Mouse (Mus musculus): ENCODE data around the gene Rin3.
"Not testable (repeated sequence)": the region's sequence is repeated elsewhere in the genome, so short reads cannot be mapped to it uniquely, and the experiment has no call there.

Gene Rin3

GRCm38 (mm10) chr12:102282763-102283482 lies at the start of gene Rin3:
TSS of gene Rin3 (plus strand) at chr12:102283048.
- DNase-seq = peak in 1 of 2 experiments; percentile 36

GRCm38 (mm10) chr12:102235551-102235950 lies 47.3 kb upstream of the Rin3 start:
- DNase-seq = no peak

- DNase-seq = peak in 1 of 2 experiments; percentile 24
These were observed 46.5 kb upstream of the Rin3 start for GRCm38 (mm10) chr12:102236317-102236716.

DNA sequence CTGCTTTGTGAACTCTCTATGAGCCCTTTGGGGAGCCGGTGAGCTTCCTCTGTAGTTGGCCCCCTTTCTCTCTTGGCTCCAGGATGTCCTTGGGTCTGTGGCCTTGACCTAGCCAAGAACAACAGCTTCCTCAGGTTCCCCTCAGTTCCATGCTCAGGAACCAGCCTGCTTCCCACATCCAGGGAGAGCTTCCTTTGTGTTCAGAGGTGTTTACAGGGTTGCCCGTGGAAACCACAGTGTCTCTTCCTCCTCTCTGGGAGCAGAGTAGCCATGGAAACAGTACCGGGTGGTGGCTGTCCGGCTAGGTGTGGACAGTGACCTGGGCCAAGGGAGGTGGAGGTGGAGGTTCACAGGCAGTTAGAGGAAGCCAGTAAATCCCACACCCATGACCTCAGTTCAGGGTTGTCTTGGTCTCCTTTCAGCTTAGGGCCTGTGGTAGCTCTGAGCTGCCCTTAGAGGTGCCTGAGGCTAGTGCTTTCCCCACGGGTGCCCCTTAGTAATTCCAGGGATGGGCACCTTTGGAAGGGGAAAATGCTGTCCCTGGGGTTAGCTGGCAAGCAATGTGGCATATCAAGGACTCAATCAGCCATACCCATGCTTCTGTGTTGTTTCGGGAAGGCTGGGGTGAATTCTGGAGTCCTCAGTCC lies 40.6 kb upstream of the Rin3 start:
- no peak for DNase-seq

GRCm38 (mm10) chr12:102243915-102244314 lies 38.9 kb upstream of the Rin3 start:
- DNase-seq = no peak

DNA sequence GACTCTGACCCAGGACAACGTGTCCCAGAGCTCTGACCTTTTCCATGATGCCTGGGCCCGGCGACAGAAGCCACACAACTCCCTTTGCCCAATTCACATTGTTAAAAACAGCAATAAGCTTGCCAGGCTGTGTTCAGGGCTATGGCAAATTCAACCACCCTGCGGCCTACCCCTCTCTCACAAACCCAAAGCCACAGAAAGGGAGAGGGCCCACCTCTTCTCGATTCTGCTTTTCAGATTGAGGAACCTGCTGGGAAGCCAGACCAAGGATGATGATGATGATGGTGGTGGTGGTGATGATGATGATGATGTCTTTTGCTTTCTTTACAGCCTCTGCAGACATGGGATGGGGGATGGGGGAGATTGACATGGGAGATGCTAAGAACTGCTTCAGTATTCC lies 36.6 kb upstream of the Rin3 start:
- no peak for DNase-seq

GRCm38 (mm10) chr12:102248104-102248503 lies 34.7 kb upstream of the Rin3 start:
- DNase-seq = no peak

GRCm38 (mm10) chr12:102250316-102250715 lies 32.5 kb upstream of the Rin3 start:
- no peak for DNase-seq

- DNase-seq = no peak
These were observed 31.8 kb upstream of the Rin3 start for GRCm38 (mm10) chr12:102251070-102251469.

DNA sequence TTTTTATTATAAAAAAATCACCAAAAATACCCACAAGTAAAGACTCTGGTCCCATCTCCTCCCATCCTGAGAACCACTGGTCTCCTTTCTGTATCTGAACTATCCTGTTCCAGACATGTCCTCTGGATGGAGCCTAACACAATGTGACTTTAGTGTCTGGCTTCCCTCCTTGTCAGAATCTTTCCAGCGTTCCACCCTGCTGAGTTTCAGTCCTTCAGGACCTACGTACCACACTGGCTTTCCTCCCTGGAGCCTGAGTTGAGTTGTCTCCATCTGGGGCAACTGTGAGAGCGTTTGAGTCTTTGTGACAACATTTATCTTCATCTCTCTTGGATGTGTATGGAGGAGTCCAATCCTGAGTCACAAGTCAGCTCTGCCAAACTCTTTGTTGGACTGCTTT lies 30.9 kb upstream of the Rin3 start:
- no peak for DNase-seq

DNA sequence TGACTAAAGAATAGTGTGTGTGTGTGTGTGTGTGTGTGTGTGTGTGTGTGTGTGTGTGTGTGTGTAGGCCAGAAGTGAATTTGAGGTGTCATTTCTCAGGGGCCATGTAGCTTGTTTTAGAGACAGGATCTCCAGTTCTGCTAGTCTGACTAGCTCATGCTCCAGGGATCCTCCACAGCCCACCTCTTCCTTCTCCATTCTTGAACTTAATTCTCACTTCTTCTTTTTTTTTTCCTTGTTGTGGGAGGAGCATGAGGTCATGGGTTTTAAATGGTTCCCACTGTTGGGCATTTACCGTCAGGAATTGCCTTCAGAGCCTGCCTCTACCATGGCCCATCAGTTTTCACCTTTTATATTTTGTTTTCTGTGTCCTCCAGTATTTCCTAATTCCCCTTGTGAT lies 30.3 kb upstream of the Rin3 start:
- DNase-seq = no peak

- DNase-seq = no peak
These were observed 27.8 kb upstream of the Rin3 start for GRCm38 (mm10) chr12:102255012-102255411.

DNA sequence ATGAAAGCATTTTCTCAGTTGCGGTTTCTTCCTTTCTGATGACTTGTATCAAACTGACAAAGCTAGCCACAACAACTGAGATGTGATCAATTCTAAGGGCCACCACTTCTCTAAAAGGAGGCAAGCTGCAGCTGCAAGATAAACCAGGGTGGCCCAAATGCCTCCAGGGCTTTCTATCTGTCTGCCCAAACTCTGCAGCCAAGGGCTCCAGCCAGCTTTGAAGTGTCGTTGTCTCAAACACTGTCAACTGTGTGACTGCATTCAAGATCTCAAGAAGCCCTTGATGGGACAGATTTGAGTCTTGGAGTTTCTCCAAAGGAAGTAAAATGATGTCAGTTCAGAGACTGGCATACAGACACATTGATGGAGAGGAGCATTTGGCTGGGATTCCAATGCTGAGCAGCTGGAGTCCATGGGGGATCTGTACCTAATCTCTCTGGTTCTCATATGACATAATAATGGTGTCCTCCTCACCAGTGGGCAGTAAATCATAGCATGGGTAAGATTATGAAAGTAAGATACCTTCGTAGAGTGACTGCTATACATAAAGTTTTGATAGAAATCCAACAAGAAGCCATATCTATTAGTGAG lies 24.2 kb upstream of the Rin3 start:
- DNase-seq = no peak

- no peak for DNase-seq
These were observed 20.9 kb upstream of the Rin3 start for GRCm38 (mm10) chr12:102261933-102262396.

DNA sequence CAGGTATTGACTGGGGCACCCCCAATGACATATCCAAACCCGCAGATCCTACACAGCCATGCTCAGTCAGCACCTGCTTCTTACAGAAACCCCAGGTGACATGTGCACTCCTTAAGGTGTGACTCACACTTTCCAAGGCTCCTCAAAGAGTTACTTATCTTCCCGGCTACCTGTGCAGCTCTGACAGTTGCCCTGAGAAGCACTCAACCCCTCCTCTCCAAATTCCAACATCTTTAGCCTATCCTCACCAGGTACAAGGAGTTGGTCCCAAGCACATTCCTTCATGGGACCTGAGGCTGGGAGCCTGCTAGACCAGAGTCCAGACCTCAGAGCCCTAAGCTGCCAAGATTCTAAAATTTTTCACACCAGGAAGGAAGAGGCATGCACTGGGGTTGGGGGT lies 20.0 kb upstream of the Rin3 start:
- DNase-seq = no peak

GRCm38 (mm10) chr12:102263249-102263648 lies 19.6 kb upstream of the Rin3 start:
- no peak for DNase-seq

DNA sequence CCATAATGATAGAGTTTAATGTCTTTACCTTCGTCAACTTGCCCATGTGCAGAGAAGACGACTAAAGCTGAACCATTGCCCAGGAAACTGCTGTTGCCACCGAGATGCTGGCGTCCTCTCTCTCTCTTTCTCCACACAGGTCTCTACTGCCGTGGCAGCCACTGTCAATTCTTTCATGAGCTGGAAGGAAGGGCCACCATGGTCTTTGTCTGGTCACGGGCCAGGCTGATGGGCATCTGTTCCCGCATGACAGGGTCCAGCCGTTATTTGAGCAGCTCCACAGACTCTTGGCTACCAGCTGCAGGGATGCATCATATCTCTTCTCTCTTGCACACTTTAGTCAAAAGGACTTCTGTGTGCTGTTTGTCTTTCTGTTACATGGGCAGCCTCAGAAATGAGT lies 16.4 kb upstream of the Rin3 start:
- peak in 1 of 2 experiments; percentile 45 for DNase-seq

GRCm38 (mm10) chr12:102269144-102269543 lies 13.7 kb upstream of the Rin3 start:
- DNase-seq = no peak

DNA sequence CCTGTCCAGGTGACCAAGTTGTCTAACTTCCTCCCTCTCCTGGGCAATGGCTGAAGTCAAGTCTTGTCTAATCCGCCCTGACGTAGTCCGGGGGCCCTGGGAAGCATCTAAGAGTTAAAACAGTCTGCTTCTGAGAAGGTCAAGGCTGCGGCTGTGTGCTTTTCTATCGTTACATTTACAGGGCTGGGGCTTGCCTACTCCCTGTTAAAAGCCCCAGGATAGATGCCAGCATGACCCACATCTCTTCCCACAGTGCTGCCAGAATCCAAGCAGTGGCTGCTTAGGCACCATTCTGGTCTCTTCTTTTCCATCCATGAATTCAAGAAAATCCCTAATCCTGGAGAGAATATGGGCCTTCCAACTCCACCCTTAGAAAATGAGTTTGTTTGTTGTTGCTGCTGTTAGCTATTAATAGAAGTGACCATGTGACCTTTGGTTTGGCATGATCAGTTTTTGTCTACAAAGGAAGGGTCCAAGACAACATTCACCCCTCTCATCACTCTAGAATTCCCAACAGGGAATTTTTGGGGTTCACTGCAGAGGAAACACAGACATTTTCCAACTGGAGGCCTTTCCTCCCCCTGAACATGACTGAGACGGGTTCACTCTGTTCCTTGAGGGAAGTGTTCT lies 12.0 kb upstream of the Rin3 start:
- no peak for DNase-seq

DNA sequence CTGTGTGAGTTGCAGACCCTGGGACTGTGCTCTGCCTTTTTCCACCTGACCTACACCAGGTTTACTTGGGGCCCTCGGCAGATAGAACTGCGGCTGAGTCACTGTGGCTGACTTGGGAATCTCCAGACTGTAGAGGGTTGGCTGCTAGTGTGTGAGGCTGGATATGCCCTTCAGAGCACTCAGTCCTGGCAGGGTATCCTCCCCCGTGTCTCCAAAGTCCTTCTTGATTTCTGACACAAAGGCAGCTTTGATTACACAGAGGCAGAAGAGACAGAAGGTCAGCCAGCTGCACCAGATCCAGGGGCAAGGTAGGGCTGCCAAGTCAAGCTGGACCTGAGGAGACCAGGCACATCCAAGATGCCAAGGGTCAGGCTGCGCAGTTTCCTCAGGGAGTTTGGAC lies 11.4 kb upstream of the Rin3 start:
- DNase-seq = no peak

- no peak for DNase-seq
These were observed 6.9 kb upstream of the Rin3 start for GRCm38 (mm10) chr12:102275833-102276443.

- not testable (repeated sequence) for DNase-seq
These were observed 2.6 kb upstream of the Rin3 start for GRCm38 (mm10) chr12:102280290-102280689.

DNA sequence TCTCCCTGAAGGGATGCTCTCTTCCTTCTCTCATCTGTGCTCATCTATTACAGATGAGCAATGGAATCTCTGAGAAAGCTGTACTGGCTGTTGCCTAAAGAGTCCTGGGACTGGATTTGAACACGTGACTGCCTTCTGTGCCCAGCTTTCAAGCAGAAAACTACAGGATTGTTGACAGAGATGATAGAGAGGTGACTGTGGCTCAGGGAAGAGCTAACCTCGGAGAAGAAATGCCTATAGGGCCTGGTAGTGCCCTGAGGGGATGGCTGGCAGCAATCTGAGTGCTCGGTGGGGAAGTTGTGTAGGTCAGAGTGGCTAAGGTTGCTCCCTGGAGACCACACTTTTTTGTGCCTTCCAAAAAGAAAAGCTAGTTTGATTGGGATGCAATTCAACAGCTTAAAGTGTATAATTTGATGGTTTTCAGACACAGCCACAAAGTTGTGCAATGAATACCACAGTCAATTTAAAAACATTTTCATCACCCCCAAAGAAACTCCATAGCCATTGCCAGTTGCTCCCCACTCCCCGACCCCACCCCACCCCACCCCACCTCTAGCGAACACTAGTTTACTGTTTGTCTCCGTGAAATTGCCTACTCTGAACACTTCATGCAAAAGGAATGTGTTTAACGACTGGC lies 1.9 kb upstream of the Rin3 start:
- DNase-seq = no peak
